28 mouse cellular contexts compared by ENCODE assay signal in the genomic region with DNA sequence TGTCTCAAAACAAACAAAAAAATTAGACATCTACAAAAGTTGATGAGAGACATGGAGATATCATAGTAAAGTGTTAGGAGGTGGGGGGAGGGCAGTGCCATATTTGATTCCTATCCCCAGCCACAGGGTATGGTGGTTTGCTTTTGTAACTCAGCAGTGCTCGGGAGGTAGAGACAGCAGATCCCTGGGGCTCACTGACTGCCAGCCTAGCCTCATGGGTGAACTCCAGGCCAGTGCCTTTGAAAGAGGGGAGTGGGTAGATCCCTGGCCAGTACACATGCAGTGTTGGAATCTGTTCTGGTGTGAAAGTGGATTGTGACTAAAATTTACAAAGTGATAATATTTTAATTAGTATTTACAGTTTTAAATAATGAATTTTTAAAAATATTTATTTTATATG.
"Had no signal": no experiment of that assay in that cellular context is flagged by ENCODE, and none has a peak within 500 bp of the region (broad histone marks: within the 10 kb centered on the region; RNA-seq: fewer than 3 reads in every experiment).

No protein-coding gene starts in this region.

- ATAC-seq: hindbrain, postnatal 0 days; intestine, embryonic 16.5 days; liver, embryonic 12.5 days had no signal

- H3K4me2 ChIP-seq: heart, embryonic 11.5 days; heart, embryonic 13.5 days; heart, embryonic 15.5 days; hindbrain, embryonic 13.5 days; hindbrain, embryonic 15.5 days; kidney, embryonic 15.5 days; limb, embryonic 13.5 days; limb, embryonic 15.5 days; liver, embryonic 12.5 days had no signal

- H3K4me1 ChIP-seq: heart, embryonic 15.5 days; hindbrain, embryonic 10.5 days; hindbrain, embryonic 13.5 days; hindbrain, embryonic 15.5 days; kidney, embryonic 15.5 days; limb, embryonic 15.5 days had no signal

- H3K4me3 ChIP-seq: gastrocnemius, adult 2 months; heart, adult 2 months; heart, embryonic 13.5 days; heart, embryonic 15.5 days; hindbrain, embryonic 10.5 days; hindbrain, embryonic 13.5 days; hindbrain, embryonic 15.5 days; kidney, embryonic 15.5 days; limb, embryonic 13.5 days; limb, embryonic 15.5 days; liver, embryonic 12.5 days had no signal

- DNase-seq: gastrocnemius, adult 2 months; gastrocnemius, postnatal 10 days; gastrocnemius, postnatal 25 days; heart, adult 2 months; heart, postnatal 14 days; heart, postnatal 4 days; kidney, adult 11 months; kidney, adult 2 months; kidney, adult 9 months; kidney, postnatal 14 days; kidney, postnatal 36 days; layer of hippocampus, adult 9-11 months; layer of hippocampus, postnatal 36 days; left cerebral cortex, postnatal 4 days had no signal

- H3K9ac ChIP-seq: heart, embryonic 13.5 days; heart, embryonic 15.5 days; hindbrain, embryonic 13.5 days; hindbrain, embryonic 15.5 days; kidney, embryonic 15.5 days; limb, embryonic 13.5 days; limb, embryonic 15.5 days; liver, embryonic 12.5 days; liver, embryonic 14.5 days had no signal

- H3K27me3 ChIP-seq: heart, embryonic 13.5 days; heart, embryonic 15.5 days; hindbrain, embryonic 13.5 days; hindbrain, embryonic 15.5 days; kidney, embryonic 15.5 days; limb, embryonic 13.5 days; limb, embryonic 15.5 days; liver, embryonic 12.5 days had no signal

- H3K27ac ChIP-seq: gastrocnemius, adult 2 months; heart, adult 2 months; heart, embryonic 13.5 days; heart, embryonic 15.5 days; hindbrain, embryonic 10.5 days; hindbrain, embryonic 13.5 days; hindbrain, embryonic 15.5 days; hindbrain, postnatal 0 days; kidney, embryonic 15.5 days; kidney, postnatal 0 days; limb, embryonic 13.5 days; limb, embryonic 15.5 days; liver, embryonic 12.5 days; liver, embryonic 14.5 days had no signal

- H3K9me3 ChIP-seq: heart, embryonic 13.5 days; heart, embryonic 15.5 days; hindbrain, embryonic 10.5 days; hindbrain, embryonic 13.5 days; hindbrain, embryonic 15.5 days; kidney, embryonic 15.5 days; limb, embryonic 13.5 days; limb, embryonic 15.5 days; liver, embryonic 12.5 days had no signal
